Mouse (Mus musculus) right cerebral cortex, postnatal 10 days (tissue): Measurements from ENCODE around the gene Ifit1bl1.
"Not testable (repeated sequence)": the region's sequence is repeated elsewhere in the genome, so short reads cannot be mapped to it uniquely, and the experiment has no call there.

Source experiments
- DNase-seq, 2 experiments: peaks; one replicate each; pipeline ENCODE4 v3.0.0; 2021; ENCODE audit warnings: low spot score in 2 of 2

Ifit1bl1 gene

GRCm38 (mm10) chr19:34588959-34589358 is 12.8 kb downstream of the Ifit1bl1 start:
- DNase-seq: no peak

DNA sequence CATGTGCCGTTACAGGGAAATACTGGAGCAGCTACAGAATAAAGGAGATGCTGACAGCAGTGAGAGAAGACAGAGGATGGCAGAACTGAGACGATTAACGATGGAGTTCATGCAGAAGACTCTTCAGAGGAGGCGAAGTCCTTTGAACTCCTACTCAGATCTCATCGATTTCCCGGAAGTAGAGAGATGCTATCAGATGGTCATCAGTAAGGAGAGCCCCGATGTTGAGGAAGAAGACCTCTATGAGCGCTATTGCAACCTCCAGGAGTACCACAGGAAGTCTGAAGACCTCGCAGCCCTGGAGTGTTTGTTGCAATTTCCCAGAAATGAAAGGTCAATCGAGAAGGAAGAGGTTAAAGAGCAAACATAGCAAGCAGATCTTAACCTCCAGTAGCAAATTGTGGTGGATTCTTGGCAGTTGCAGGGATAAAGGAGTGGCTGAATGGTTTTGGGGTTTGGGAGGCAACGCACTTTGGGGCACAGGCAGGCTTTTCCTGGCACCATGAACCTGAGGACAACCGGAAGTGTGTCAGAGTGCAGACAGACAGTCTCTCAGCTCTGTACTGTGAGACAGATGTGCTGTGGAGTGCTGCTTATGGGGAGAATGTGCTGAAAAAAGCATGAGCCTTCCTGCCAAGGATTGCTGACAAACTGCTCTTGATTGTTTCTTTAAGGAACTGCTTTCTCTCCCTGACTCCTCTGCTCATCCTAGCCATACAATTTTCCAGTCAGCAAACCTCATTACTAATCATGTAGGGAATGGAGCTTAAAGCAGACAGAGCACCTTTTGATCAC is 13.7 kb downstream of the Ifit1bl1 start:
- peak in 1 of 2 experiments; percentile 41 for DNase-seq

DNA sequence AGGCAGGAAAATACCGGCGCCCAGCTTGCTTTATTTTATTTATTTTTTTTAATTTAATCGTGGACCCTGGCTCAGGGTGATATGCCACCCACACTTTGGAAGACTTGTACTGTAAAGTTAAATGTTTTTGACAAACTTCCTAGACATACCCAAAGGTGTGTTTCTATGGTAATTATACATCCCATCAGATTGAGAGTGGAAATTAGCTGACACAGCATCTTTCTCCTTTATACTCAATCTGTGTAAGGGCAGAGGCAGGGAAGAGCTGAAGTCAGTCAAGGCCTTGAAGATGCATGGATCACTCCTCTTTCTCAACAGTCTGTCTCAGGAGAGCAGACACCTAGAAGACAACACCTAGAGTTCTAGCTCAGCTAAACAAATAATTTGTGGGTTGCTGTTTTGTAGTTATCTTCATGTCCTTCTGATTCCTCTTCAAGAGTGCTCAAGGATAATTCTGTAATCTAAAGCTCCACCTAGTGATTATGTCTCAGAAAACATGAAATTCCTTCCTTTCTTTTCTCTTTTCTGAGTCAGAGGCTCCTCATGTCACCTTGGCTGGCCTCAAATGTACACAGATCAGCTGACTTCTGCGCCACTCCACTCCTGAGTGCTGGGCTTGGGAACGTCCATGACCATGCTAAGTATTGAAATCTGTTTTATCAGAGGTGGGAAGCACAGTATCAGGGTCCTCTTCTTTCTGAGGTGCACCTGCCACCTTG is 15.9 kb downstream of the Ifit1bl1 start:
- DNase-seq: not testable (repeated sequence)

DNA sequence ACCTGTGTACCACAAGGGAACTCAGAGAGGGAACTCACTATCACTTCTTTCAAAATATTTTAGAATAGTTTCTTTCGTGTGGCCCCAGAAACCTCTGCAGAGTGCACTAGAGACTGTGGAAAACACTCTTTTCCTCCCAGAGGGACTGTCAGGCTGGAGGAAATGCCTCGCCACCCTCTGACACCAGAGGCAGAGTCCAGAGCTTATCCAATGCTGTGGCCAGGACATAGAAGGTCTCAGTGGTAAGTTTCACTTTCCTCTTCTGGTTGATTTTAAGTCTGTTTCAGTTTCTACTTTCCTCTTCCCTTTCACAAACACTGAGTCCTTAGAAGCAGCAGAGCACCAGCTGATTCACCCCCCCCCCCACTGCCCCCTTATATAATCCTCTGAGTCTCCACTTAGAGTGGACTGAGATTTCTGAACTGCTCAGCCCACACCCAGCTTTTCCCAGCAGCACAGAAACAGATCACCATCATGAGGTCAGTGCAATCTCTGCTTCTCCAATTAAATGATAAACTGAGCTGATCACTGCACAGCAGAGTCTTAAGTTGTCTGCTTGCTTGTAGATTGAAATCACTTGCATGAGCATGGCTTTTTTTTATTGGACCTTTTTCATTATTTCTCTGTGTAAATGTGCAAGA is 18.5 kb downstream of the Ifit1bl1 start, which contains the start of gene Ifit3:
TSS of gene Ifit3 (plus strand) at position 406 of the 641 bp plus-strand sequence.
- DNase-seq: not testable (repeated sequence)

- not testable (repeated sequence) for DNase-seq
Observed at GRCm38 (mm10) chr19:34582696-34583095, 19.1 kb downstream of the Ifit1bl1 start.

DNA sequence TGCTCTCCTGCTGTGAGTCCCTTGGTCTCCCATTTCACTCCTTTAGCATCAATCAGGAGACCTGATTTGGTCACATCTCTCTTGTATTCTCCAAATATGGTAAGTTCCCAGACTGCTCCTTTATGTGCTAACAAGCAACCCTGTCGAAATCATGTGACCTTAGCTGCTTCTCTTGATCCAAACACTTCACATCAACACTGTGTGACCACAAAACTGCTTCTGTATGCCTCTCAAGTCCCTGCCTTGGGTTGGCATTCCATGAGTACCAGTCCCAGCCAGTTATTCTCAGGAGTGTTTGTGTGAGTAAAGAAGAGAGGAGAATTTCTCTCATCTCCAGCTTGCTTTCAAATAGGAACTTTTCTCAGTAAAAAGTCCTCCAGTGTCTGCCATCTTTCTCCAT is 24.6 kb downstream of the Ifit1bl1 start:
- no peak for DNase-seq

- DNase-seq: no peak
Observed at GRCm38 (mm10) chr19:34573650-34574049, 28.1 kb downstream of the Ifit1bl1 start.

DNA sequence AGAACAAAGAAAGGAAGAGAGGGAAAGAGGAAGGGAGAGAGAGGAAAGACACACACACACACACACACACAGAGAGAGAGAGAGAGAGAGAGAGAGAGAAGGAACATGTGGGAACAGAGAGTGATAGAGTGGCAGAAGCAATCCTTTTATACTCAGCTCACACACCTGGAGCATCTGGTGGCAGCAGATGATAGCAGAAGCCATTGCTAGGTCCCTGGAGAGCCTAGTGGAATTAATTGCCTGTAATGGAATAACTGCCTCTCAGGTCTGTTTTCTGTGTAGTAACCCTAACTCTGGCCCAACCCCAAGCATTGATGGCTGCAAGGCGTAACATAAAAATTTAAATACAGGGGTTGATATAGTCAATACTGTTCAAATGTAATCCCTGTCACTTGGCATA is 30.7 kb downstream of the Ifit1bl1 start:
- DNase-seq: no peak

DNA sequence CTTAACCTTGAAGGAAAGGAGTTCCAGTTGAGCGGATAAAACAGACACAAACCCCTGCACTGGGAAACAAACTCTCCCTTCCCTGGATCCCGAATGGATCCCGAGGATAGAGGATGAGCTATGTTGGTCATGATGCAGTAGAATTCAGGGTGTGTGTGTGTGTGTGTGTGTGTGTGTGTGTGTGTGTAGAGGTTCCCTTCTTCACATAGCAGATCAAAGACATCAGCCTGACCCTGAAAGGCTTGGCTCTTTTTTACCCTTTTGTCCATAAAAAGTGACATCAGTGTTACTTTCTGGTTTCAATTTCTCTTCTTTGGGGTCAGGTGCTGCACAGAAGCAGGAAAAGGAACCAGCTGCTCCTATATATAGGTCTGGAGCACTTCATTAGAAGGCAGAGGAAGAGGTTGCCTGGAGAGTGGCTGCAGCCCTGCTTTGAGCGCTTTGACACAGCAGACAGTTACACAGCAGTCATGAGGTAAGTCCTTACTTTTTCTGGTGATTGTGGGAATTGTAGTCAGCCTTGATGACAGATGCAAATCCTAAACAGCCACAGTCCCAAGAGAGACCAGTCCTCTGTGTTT is 31.8 kb downstream of the Ifit1bl1 start:
- DNase-seq: no peak

GRCm38 (mm10) chr19:34568988-34569895 is 32.5 kb downstream of the Ifit1bl1 start:
- no peak for DNase-seq

GRCm38 (mm10) chr19:34566178-34566784 is 35.5 kb downstream of the Ifit1bl1 start:
- no peak for DNase-seq

DNA sequence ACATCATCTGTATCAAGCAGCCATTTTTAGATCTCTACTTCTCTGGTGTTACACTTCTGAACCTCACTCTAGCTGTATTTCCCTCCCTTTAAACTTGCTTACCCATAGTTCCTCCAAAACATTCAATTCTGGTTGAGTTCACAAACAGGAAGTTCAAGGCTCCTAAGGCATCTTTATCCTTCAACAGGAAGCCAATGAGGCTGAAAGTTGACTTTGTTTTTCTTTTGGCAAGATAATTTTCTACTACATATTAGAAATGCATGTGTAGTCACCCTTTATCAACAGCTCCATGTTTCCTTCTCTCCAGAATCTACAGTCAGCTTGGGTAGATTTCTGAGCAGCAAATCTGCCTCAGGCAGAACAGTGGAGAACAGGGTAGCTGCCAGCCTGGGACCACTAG is 39.2 kb downstream of the Ifit1bl1 start:
- DNase-seq: no peak

- DNase-seq: no peak
Observed at GRCm38 (mm10) chr19:34556621-34557020, 45.1 kb downstream of the Ifit1bl1 start.

- no peak for DNase-seq
Observed at GRCm38 (mm10) chr19:34554061-34554460, 47.7 kb downstream of the Ifit1bl1 start.

GRCm38 (mm10) chr19:34553522-34553921 is 48.2 kb downstream of the Ifit1bl1 start:
- DNase-seq: no peak

GRCm38 (mm10) chr19:34553021-34553420 is 48.7 kb downstream of the Ifit1bl1 start:
- DNase-seq: no peak

GRCm38 (mm10) chr19:34551981-34552380 is 49.8 kb downstream of the Ifit1bl1 start:
- DNase-seq: no peak

DNA sequence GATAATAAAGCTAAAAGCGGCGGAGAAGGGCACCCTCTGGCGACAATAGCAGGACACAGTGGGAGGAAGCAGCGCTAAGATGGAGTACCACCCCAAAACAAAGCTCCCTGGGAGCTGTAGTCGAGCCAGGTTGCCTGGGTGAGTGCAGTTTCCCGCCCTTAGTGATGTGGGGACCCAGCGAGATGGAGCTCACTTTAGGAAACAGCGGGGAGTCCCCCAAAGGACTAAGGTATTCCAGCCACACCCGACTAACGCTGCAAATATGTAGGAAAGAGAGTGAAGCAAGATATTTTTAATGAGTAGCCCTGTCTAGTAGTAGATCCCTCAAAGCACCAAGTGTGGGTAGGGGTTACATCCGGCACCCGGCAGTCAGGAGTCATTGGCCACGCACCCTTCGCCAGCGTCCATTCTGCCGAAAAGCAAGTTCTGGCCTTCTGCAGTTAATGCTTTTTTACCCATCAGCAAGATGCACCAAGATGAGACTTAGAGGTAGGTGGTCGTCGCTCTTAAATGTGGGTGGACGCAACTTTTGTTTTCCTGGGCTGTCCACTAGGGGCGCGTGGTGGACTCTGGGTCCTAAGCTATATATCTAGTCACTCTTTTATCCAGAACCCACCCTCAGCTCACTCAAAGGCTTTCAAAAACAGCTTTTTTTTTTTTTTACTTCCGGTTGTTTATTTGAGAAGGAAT is 51.1 kb downstream of the Ifit1bl1 start, which contains the start of gene Ifit2:
TSS of gene Ifit2 (plus strand) at position 161 of the 690 bp plus-strand sequence.
- DNase-seq: peak; percentile 84 to 85

DNA sequence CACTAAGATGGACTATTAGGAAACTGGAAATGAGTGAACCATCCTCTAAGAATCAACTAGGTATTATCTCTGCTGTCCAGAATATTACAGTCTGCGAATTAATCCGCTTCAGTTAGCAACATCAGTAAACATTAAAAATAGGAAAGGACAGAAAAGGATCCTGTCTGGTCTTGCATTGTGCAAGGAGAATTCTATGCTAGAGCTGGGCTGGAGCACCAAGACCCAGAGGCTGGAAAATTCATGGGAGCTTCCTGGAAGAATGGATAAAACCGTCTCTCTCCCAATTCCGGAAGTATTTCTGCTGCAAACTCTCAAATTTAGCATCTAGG is 51.6 kb downstream of the Ifit1bl1 start:
- DNase-seq: no peak

DNA sequence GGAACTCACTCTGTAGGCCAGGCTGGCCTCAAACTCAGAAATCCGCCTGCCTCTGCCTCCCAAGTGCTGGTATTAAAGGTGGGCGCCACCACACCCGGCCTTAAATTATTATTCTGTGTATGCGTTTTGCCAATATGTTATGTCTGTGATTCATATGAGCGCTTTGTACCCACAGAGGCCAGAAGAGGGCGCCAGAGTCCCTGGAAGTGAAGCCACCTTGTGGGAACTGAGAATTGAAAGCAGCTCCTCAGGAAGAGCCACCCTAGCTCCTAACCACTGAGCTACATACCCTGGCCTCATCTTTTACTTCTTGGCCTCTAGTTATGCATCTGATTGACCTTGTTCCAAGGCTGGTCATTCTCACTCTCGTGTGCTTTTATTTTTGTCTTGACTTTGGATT is 53.8 kb downstream of the Ifit1bl1 start:
- DNase-seq: peak; percentile 66 to 83
